Mouse (Mus musculus) kidney, postnatal 14 days (tissue): Measurements from ENCODE around the gene Tex44.
A peak's percentile ranks its signal among the peaks of the same experiment; 100 is the strongest.

ENCODE experiments used
- DNase-seq: peaks from one replicate; pipeline ENCODE4 v3.0.0; 2022; ENCODE audit warnings: mixed read lengths

Gene Tex44

GRCm38 (mm10) chr1:86448272-86448671 lies 22.1 kb downstream of the Tex44 start:
- DNase-seq: no peak

DNA sequence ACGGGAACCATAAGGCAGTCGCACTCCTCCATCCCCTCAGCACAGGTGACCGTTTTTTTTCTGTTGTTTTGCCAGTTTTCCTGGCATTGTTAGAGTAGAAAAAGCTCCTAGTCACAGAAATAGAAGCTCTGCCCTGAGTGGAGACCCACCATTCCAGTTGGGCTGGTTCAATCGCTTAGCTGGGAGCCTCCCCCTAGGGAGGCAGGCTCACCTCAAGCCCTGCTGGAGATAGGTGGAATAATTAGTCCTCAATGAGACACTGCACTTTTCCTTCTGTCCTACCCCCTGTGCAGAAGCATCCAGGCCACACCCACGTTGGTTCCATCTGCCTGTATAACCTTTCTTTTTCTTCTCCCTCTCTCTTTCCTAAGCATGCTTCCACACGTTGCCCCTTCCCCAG lies 23.8 kb downstream of the Tex44 start:
- DNase-seq: no peak

- no peak for DNase-seq
Observed at GRCm38 (mm10) chr1:86452713-86453112, 26.6 kb downstream of the Tex44 start.

GRCm38 (mm10) chr1:86456892-86457581 lies 30.9 kb downstream of the Tex44 start:
- no peak for DNase-seq

GRCm38 (mm10) chr1:86459371-86459770 lies 33.2 kb downstream of the Tex44 start:
- no peak for DNase-seq

DNA sequence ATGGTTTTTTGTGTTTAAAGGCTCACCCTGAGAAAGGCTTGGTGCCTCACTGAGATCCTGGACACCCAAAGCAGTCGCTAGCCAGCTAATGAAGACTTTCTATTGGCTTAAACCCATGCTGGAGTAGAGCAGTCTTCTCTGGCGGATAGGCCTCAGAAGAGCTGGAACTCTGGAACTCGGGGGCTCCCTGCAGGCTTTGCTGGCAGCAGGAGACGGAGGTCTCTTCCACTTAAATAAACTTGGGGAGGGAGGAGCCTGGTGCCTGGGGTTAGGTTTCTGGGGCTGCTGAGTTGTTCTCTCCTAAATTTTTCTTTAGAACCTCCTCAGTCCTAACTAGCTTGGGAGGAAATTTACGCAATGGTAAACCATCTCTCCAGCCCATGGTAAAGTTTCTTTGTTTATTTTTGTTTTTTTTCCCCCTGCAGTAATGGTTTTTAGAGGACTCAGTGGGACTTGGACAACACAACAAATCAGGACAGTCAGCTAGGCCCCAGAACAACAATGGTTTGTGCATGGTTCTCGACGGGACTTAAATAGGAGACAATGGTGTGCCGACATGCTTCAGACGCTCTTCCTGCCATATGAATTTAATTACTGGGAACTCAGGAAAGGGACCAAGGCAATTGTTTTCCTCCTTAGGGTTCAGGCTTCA lies 38.2 kb downstream of the Tex44 start:
- no peak for DNase-seq

- peak; percentile 59 for DNase-seq
Observed at GRCm38 (mm10) chr1:86464875-86465224, 38.7 kb downstream of the Tex44 start.

DNA sequence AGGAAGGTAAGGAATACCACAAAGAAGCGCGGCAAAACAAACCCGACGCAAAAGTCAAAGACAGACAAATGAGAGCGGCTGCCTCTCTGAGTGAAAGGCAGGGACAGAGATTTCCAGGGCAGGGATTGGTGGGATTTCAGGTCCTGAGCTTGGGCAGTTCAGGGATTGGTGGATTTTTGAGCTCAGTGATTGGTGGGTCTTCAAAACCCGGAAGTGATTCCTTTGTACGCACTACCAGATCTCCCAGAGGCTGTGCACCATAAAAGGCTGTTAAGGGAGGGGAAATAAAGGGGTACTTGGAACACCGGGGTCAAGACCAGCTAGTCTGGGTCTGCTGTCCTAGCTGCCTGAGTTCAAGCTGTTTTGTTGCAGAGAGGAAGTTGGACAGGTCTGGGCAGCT lies 41.3 kb downstream of the Tex44 start:
- DNase-seq: no peak

- DNase-seq: no peak
Observed at GRCm38 (mm10) chr1:86469876-86470275, 43.7 kb downstream of the Tex44 start.

DNA sequence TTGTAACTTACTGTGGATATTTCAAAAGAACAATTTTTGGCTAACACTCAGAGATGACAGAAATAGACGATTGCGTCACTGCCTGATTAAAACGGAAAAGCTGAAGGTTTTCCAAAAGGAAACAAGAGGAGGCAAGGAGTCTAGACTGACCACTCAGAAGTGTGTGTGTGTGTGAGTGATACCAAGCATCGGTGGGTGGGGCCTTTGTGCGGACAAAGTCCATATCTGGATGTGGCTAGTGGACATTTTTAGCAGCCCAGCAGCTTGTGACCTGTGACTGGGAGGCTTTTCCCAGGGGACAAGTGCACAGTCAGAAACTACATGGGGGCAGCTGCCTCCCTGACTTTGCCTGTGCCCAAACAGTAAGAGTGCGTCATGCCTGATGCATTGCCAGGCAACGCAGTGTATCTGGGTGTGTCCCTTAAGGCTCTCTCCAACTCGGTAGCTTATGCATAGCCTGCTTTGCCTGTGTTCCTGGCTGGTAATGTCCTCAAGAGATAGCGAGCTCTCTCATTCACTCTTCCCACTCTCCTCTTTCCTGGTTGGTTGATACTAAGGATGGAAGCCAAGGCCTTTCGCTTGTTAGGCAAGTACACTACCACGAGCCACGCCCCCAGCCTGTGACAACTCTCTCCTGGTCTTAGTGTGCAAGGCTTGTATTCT lies 44.5 kb downstream of the Tex44 start:
- DNase-seq: peak; percentile 89

DNA sequence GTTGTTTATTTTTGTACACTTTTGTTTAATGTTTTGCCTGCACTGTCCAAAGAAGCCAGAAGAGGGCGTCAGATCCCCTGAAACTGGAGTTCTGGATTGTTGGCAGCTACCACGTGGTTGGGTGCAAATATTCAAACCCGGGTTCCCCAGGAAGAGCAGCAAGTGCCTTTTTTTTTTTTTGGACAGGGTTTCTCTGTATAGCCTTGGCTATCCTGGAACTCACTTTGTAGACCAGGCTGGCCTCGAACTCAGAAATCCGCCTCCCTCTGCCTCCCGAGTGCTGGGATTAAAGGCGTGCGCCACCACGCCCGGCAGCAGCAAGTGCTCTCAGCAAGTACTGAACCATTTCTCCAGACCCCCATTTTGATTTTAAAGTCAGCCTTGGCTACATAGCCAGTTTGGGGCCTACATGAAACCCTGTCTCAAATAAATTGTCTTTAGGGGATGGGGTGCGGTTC lies 45.4 kb downstream of the Tex44 start:
- DNase-seq: peak; percentile 61

- peak; percentile 90 for DNase-seq
Observed at GRCm38 (mm10) chr1:86472197-86472952, 46.2 kb downstream of the Tex44 start.

- no peak for DNase-seq
Observed at GRCm38 (mm10) chr1:86473109-86473760, 47.1 kb downstream of the Tex44 start.
